Mouse (Mus musculus) lung, postnatal 0 days (tissue): ENCODE results near the gene Ppp1r9a. TPM values are rescaled to one million over a fixed set of nuclear protein-coding genes. Genes with fewer than 3 reads are reported as not detected.
A peak's percentile ranks its signal among the peaks of the same experiment; 100 is the strongest.

Experiments
- ATAC-seq: fragments of 200-750 bp; cut with Nextera tagmentation; 2 replicates; pipeline ENCODE4 v1.8.0; 2017; ENCODE audit warnings: moderate library complexity
- DNase-seq: peaks from one replicate; pipeline ENCODE4 v3.0.0-alpha.2; 2016; ENCODE audit warnings: low spot score
- H3K27ac ChIP-seq: fragments of 300-500 bp; sonication (generic); 2 replicates; pipeline ENCODE4 v1.5.1; 2014; ENCODE audit warnings: antibody characterized with exemption, mild to moderate bottlenecking, low read length, mixed read lengths
- H3K27me3 ChIP-seq: fragments of 300-500 bp; sonication (generic); replicated peaks from 2 replicates; pipeline ENCODE4 v1.6.1; 2014; ENCODE audit warnings: low read length, mixed read lengths; ENCODE audit not compliant: insufficient read depth
- H3K36me3 ChIP-seq: fragments of 300-500 bp; sonication (generic); 2 replicates; pipeline ENCODE4 v1.6.1; 2014; ENCODE audit warnings: low read length, mixed read lengths; ENCODE audit not compliant: insufficient read depth
- H3K4me1 ChIP-seq: fragments of 300-500 bp; sonication (generic); 2 replicates; pipeline ENCODE4 v1.6.1; 2014; ENCODE audit warnings: antibody characterized with exemption, low read depth, low read length, mixed read lengths; ENCODE audit not compliant: insufficient read depth
- H3K4me2 ChIP-seq: fragments of 300-500 bp; sonication (generic); replicated peaks from 2 replicates; pipeline ENCODE4 v1.6.1; 2014; ENCODE audit warnings: low read depth, mild to moderate bottlenecking, low read length, moderate library complexity, mixed read lengths
- H3K4me3 ChIP-seq: fragments of 300-500 bp; sonication (generic); 2 replicates; pipeline ENCODE4 v1.5.1; 2014; ENCODE audit warnings: low read depth, low read length
- H3K9ac ChIP-seq: fragments of 300-500 bp; sonication (generic); replicated peaks from 2 replicates; pipeline ENCODE4 v1.6.1; 2014; ENCODE audit warnings: low read depth, mild to moderate bottlenecking
- H3K9me3 ChIP-seq: fragments of 300-500 bp; sonication (generic); 2 replicates; pipeline ENCODE4 v1.6.1; 2016; ENCODE audit warnings: low read length, mixed read lengths
- CTCF ChIP-seq: IDR thresholded peaks from 2 replicates; pipeline ENCODE4 v1.5.1; 2016; ENCODE audit warnings: antibody characterized with exemption, mild to moderate bottlenecking
- EP300 ChIP-seq: IDR thresholded peaks from 2 replicates; pipeline ENCODE4 v1.6.1; 2016; ENCODE audit warnings: antibody characterized with exemption, mild to moderate bottlenecking, control low read depth
- WGBS: fragments of 180-500 bp; shearing (Covaris S2); extraction: QIAGEN DNeasy Blood & Tissue Kit; methylation state at CpG from one replicate; pipeline ENCODE4 v1.1.7; 2014; 5-methylcytosine and 5-hydroxymethylcytosine counted together
- polyA plus RNA-seq: library from polyadenylated mRNA; unstranded; fragments of >200 nt; fragmentation: Nextera tagmentation; extraction: Ambion mirVana; gene quantifications from 2 replicates; pipeline ENCODE4 v1.2.1, GENCODE M21; 2015

The Ppp1r9a gene
- polyA plus RNA-seq, 1 experiment from 2014 or later, result 11.2 TPM

DNA sequence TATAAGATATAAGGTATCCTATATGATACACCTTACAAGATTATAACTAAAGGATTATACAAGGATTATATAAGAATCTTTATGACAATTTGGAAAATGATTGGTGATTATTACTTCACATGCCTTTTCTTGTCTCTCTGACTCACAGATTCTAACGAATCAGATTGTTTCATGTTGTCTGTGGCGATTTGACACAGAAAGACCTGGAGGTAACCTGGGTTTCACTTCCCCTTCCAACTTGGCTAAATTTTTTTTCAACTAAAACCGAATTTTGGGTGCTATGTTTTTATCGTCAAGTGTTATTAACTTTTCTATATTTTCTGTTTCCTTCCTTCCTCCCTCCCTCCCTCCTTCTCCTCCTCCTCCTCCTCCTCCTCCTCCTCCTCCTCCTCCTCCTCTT is 64.5 kb downstream of the Ppp1r9a start:
- H3K4me3 ChIP-seq, result no peak overlapping the region
- no peaks in the 10 kb centered on the region for H3K4me1 ChIP-seq
- DNase-seq (no peak), ATAC-seq (no peak)
- no peaks in the 10 kb centered on the region for H3K36me3 ChIP-seq
- no peaks in the 10 kb centered on the region for H3K9me3 ChIP-seq
- H3K4me2 ChIP-seq, result no peak overlapping the region
- no peak overlapping the region for H3K27ac ChIP-seq
- no peak for TF ChIP-seq CTCF
- TF ChIP-seq EP300, result no peak
- 88% methylated on average over 4 of the region's 4 CpGs for WGBS
- H3K9ac ChIP-seq, result no peak overlapping the region
- no peaks in the 10 kb centered on the region for H3K27me3 ChIP-seq

DNA sequence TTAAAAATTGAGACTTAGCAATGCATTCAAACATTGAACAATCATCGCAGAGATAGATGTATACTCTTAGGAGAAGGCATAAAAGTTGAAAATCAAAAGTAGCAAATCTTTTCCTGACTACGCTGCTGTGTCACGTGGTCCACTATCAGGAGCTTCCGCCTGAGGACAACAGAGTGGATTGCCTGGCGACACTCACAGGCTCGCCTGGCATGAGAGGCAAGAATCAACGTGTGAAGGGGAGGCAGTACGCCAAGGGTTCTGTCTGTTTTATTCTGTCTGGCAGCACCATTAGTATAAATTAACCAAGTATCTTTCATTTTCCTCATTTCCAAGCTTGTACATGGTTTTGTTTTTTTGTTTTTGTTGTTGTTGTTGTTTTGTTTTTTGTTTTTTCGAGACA is 68.5 kb downstream of the Ppp1r9a start:
- TF ChIP-seq EP300, result no peak
- TF ChIP-seq CTCF, result no peak
- H3K27ac ChIP-seq, result no peak overlapping the region
- no peak for DNase-seq
- no peaks in the 10 kb centered on the region for H3K9me3 ChIP-seq
- H3K4me3 ChIP-seq, result no peak overlapping the region
- no peak for ATAC-seq
- no peaks in the 10 kb centered on the region for H3K36me3 ChIP-seq
- H3K4me2 ChIP-seq, result no peak overlapping the region
- WGBS, result 66% methylated on average over 9 of the region's 9 CpGs
- no peak overlapping the region for H3K9ac ChIP-seq
- no peaks in the 10 kb centered on the region for H3K4me1 ChIP-seq
- no peaks in the 10 kb centered on the region for H3K27me3 ChIP-seq

DNA sequence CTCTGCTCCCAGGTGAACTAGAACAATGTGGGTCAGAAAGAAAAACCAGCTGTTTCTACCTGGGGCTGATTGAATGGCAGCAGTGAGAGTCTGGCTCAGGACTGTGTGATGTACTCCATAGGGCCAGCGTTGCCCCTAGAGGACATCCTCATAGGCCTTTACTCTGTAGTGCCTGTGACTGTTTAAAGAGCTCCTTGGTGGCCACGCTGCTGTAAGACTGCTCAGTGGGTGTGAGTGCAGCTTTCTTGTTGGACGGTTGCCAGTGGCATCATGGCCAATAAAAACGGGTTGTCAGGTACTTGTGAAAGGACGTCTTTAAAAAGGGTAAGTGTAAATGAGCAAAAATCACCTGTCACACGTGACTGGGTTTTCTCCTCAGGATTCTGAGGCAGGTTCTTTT is 70.1 kb downstream of the Ppp1r9a start:
- Histone ChIP-seq H3K9me3 (no peaks in the 10 kb centered on the region), H3K36me3 (no peaks in the 10 kb centered on the region), H3K27me3 (no peaks in the 10 kb centered on the region), H3K4me3 (no peak overlapping the region), H3K4me1 (peaks cover 4% of the 10 kb centered on the region; the same call in 1 of the 2 replicates), H3K9ac (no peak overlapping the region), H3K27ac (no peak overlapping the region), H3K4me2 (no peak overlapping the region)
- TF ChIP-seq CTCF (peak; percentile 14; the same call in 1 of the 2 replicates), EP300 (no peak)
- DNase-seq (no peak), ATAC-seq (peak; percentile 60; the same call in 1 of the 2 replicates)
- 33% methylated on average over 6 of the region's 6 CpGs for WGBS

DNA sequence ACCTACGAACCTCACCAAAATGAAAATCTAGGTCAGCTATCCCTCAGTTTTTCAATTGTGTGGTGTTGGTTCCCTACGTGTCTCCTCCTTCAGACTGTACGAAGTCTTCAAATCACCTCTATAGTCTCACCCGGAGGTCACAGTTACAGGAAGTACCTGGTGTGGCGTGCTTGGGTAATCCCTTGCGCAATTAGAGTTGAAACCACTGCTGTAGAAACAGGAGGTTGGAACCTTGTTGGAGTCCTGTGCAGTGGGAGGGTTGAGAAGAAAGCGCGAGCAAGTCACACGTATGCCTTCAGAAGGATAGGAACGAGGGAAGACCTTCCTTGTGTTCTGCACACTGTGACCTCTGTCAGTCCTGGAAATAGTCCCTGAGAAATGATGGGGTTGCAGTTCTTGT is 70.6 kb downstream of the Ppp1r9a start:
- H3K9me3 ChIP-seq, result no peaks in the 10 kb centered on the region
- no peaks in the 10 kb centered on the region for H3K36me3 ChIP-seq
- TF ChIP-seq CTCF (no peak), EP300 (no peak)
- no peak overlapping the region for H3K4me2 ChIP-seq
- H3K4me3 ChIP-seq, result no peak overlapping the region
- H3K27ac ChIP-seq, result no peak overlapping the region
- H3K4me1 ChIP-seq, result peaks cover 5% of the 10 kb centered on the region; the same call in 1 of the 2 replicates
- DNase-seq (peak; percentile 53), ATAC-seq (peak; percentile 64)
- WGBS, result 76% methylated on average over 10 of the region's 10 CpGs
- no peak overlapping the region for H3K9ac ChIP-seq
- H3K27me3 ChIP-seq, result no peaks in the 10 kb centered on the region

DNA sequence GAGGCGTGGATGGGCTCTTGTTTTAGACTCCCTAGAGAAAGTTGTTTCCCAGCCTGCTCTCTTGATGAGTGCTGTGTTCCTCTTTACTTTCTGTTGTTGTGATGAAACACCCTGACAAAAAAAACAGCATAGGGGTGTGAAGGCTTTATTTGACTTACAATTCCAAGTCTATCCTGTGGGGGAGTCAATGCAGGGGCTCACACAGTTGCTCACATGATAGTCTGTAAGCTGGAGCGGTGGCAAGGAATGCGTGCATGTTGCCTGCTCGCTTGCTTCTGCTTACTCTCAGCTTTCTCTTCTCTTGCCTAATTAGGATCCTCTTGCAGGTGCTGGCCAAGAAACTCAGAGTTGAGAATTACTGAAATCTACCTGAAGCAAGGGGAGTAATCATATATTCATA is 74.8 kb downstream of the Ppp1r9a start:
- Histone ChIP-seq H3K36me3 (no peaks in the 10 kb centered on the region), H3K4me1 (peaks cover 5% of the 10 kb centered on the region; the same call in 1 of the 2 replicates), H3K27me3 (no peaks in the 10 kb centered on the region), H3K4me2 (no peak overlapping the region), H3K9ac (no peak overlapping the region), H3K4me3 (no peak overlapping the region), H3K9me3 (no peaks in the 10 kb centered on the region), H3K27ac (no peak overlapping the region)
- WGBS, result 87% methylated on average over 4 of the region's 4 CpGs
- DNase-seq, result no peak
- TF ChIP-seq CTCF (no peak), EP300 (no peak)
- ATAC-seq, result no peak

DNA sequence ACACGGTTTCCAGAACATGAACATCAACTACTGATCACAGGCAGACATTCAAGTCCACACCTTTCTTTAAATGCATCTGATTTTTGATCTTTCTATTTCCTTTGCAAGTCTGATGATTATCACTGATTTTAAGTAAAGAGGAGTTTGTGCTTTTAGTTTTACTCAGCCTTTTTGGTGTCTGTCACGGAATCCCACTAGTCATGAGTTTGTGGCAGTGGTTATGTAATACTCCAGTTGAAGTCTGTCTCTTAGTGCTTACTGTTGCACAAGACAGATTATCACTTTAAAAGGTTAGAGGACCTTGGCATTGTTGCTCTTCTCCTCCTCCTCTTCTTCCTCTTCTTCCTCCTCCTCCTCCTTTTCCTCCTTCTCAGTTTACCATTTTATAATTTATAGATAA is 75.5 kb downstream of the Ppp1r9a start:
- no peaks in the 10 kb centered on the region for H3K36me3 ChIP-seq
- peaks cover 5% of the 10 kb centered on the region; the same call in 1 of the 2 replicates for H3K4me1 ChIP-seq
- H3K27me3 ChIP-seq, result no peaks in the 10 kb centered on the region
- H3K9ac ChIP-seq, result no peak overlapping the region
- no peak overlapping the region for H3K27ac ChIP-seq
- ATAC-seq (no peak), DNase-seq (peak; percentile 48)
- no peak for TF ChIP-seq CTCF
- no peak for TF ChIP-seq EP300
- no peaks in the 10 kb centered on the region for H3K9me3 ChIP-seq
- 64% methylated on average over 2 of the region's 2 CpGs for WGBS
- H3K4me2 ChIP-seq, result no peak overlapping the region
- H3K4me3 ChIP-seq, result no peak overlapping the region

DNA sequence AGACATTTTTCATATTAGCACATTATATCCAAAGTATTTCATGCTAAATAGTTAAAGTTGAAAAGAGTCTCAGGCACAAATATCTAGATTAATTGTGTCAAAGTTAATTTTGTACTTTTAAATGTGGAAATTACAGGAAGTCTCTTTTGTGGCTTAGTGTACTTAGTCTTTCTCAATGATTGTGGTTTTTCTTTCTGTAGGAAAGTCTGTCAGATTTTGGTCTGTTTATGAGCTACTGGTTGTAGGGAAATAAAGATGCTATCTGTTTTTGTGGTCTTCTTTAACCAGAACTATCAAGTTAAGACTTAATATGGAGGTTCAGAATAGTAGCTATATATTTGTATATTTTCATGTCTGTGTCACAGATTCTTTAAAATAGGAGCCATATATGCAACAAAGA is 76.2 kb downstream of the Ppp1r9a start:
- Histone ChIP-seq H3K27ac (no peak overlapping the region), H3K4me1 (peaks cover 5% of the 10 kb centered on the region; the same call in 1 of the 2 replicates), H3K9me3 (no peaks in the 10 kb centered on the region), H3K9ac (no peak overlapping the region), H3K27me3 (no peaks in the 10 kb centered on the region), H3K4me2 (no peak overlapping the region), H3K36me3 (no peaks in the 10 kb centered on the region), H3K4me3 (no peak overlapping the region)
- no peak for DNase-seq
- no peak for ATAC-seq
- TF ChIP-seq CTCF, result no peak
- no peak for TF ChIP-seq EP300
